Mouse (Mus musculus): Measurements from ENCODE around the gene Prkch.

Gene Prkch

DNA sequence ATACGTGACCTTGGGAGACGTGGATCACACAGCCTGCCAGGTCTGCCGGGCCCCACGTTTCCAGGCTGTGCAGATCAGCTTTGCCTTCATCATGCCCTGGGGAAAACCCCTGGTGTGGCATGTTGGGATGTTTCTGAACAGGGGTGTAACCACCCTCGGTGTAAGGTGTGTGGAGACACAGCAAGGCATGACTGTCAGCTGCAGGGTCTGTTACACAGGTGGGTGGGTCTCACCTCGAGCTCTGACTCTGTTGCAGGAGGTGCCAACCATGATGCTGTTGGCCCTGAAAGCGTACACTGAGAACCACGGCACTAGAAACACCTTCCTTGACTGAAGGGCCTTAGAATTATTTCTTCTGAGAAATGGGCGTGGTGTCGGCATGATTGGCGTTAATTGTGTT is 46.6 kb downstream of the Prkch start:
- Histone ChIP-seq H3K27me3 (ENCODE audit: insufficient read depth, low read length) (no peaks in the 10 kb centered on the region), H3K9me3 (ENCODE audit: low read length) (no peaks in the 10 kb centered on the region), H3K4me1 (replicated peaks; ENCODE audit: low read depth, low read length) (peaks cover 8% of the 10 kb centered on the region), H3K4me3 (replicated peaks; ENCODE audit: low read length) (no peak overlapping the region), H3K36me3 (ENCODE audit: insufficient read depth, low read length) (no peaks in the 10 kb centered on the region)
- TF ChIP-seq POU5F1 (IDR thresholded peaks at IDR 0.05; ENCODE audit: borderline replicate concordance, low read length) (no peak), CTCF (conservative IDR thresholded peaks at IDR 0.05; ENCODE audit: low read length) (no peak), NANOG (IDR thresholded peaks at IDR 0.05; ENCODE audit: borderline replicate concordance, low read length) (no peak)

DNA sequence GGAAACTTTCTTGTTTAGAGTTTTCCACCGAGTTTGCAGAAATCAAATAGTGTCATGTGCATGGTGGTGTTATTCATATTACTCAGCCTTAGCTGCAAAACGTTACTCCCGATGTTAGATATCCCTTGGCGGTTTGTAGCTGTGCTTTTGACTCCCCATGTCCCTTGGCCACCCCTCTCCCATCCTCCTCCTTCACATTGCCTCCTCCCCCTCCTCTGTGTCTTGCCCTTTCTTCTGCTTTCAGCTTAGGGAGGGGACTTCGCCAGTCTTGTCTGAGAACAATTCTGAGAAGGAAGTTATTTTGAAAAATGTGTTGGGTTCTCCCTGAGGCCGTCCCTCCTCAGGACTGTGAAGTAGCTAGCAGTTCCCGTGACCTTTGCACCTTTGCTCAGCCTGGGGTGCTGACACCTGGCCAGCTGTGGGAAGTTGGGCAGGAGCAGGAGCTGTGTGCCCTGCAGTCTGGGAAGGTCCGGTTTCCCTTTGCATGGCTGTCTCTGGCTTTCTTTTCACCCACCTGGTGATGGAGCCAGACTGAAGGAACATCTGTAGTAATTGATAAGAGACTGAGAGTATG is 48.2 kb downstream of the Prkch start:
- Histone ChIP-seq H3K9me3 (ENCODE audit: low read length) (no peaks in the 10 kb centered on the region), H3K4me1 (replicated peaks; ENCODE audit: low read depth, low read length) (peaks cover 8% of the 10 kb centered on the region), H3K36me3 (ENCODE audit: insufficient read depth, low read length) (no peaks in the 10 kb centered on the region), H3K27me3 (ENCODE audit: insufficient read depth, low read length) (no peaks in the 10 kb centered on the region), H3K4me3 (replicated peaks; ENCODE audit: low read length) (no peak overlapping the region)
- TF ChIP-seq POU5F1 (IDR thresholded peaks at IDR 0.05; ENCODE audit: borderline replicate concordance, low read length) (no peak), CTCF (conservative IDR thresholded peaks at IDR 0.05; ENCODE audit: low read length) (no peak), NANOG (IDR thresholded peaks at IDR 0.05; ENCODE audit: borderline replicate concordance, low read length) (no peak)

DNA sequence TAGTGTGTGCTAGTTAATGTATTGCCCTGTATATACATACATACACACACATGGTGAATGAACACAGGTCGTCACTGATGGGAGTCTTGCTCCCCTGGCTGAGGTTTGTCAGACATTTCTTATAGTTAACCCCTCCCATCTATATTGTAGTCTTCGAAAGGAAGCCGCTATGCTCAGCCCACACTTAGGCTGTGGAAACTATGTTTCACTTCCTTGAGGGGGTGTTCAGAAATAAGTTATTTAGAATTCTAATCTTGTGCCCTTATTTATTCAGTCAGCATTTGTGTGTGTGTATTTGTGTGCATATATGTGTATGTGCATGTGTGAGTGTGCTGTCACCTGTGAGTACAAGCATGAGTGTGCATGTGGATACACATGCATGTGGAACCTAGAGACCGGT is 49.1 kb downstream of the Prkch start:
- Histone ChIP-seq H3K27me3 (ENCODE audit: insufficient read depth, low read length) (no peaks in the 10 kb centered on the region), H3K4me3 (replicated peaks; ENCODE audit: low read length) (no peak overlapping the region), H3K4me1 (replicated peaks; ENCODE audit: low read depth, low read length) (peaks cover 8% of the 10 kb centered on the region), H3K36me3 (ENCODE audit: insufficient read depth, low read length) (no peaks in the 10 kb centered on the region), H3K9me3 (ENCODE audit: low read length) (no peaks in the 10 kb centered on the region)
- TF ChIP-seq CTCF (conservative IDR thresholded peaks at IDR 0.05; ENCODE audit: low read length), result no peak
- TF ChIP-seq POU5F1 (IDR thresholded peaks at IDR 0.05; ENCODE audit: borderline replicate concordance, low read length), result no peak
- no peak for TF ChIP-seq NANOG (IDR thresholded peaks at IDR 0.05; ENCODE audit: borderline replicate concordance, low read length)

DNA sequence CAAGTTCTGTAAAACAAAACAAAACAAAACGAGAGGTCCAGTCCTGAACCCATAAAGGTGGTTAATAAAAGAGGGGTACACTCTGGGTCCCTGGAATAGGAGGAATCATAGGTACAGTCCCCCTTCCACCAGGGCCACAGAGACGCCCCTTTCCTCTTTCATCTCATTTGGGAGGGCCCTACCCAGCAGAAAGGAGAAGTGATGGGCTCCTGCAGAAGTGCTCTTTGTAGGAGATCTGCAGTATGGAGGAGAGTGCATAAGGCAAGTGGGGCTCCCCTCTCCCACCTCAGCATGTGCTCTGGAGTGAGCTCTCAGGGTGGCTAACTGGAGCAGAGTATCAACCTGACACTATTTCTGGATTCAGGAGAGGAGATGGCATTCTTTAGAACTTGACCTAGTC is 55.0 kb downstream of the Prkch start:
- Histone ChIP-seq H3K4me1 (replicated peaks; ENCODE audit: low read depth, low read length) (no peaks in the 10 kb centered on the region), H3K9me3 (ENCODE audit: low read length) (no peaks in the 10 kb centered on the region), H3K36me3 (ENCODE audit: insufficient read depth, low read length) (no peaks in the 10 kb centered on the region), H3K4me3 (replicated peaks; ENCODE audit: low read length) (no peak overlapping the region), H3K27me3 (ENCODE audit: insufficient read depth, low read length) (peaks cover 27% of the 10 kb centered on the region)
- no peak for TF ChIP-seq NANOG (IDR thresholded peaks at IDR 0.05; ENCODE audit: borderline replicate concordance, low read length)
- no peak for TF ChIP-seq CTCF (conservative IDR thresholded peaks at IDR 0.05; ENCODE audit: low read length)
- no peak for TF ChIP-seq POU5F1 (IDR thresholded peaks at IDR 0.05; ENCODE audit: borderline replicate concordance, low read length)

DNA sequence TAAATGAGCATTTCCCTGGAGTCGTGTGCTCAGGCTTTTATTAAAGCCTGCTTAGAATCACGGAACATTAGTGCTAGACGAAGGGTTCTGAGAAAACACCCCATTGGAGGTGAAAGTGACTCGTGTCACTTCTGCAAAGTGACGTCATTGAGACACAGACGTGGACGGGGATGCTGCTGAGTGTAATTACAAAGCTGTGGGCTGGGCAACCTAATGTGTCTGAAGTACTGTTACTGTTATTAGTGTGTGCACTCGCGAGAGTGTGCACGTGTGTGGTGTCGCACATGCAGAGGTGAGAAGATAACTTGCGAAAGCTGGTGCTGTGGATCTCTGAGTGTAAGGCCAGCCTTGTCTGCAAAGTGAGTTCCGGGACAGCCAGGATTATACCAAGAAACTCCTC is 56.6 kb downstream of the Prkch start:
- TF ChIP-seq POU5F1 (IDR thresholded peaks at IDR 0.05; ENCODE audit: borderline replicate concordance, low read length) (no peak), CTCF (conservative IDR thresholded peaks at IDR 0.05; ENCODE audit: low read length) (no peak), NANOG (IDR thresholded peaks at IDR 0.05; ENCODE audit: borderline replicate concordance, low read length) (no peak)
- no peaks in the 10 kb centered on the region for H3K4me1 ChIP-seq (replicated peaks; ENCODE audit: low read depth, low read length)
- no peak overlapping the region for H3K4me3 ChIP-seq (replicated peaks; ENCODE audit: low read length)
- no peaks in the 10 kb centered on the region for H3K9me3 ChIP-seq (ENCODE audit: low read length)
- H3K36me3 ChIP-seq (ENCODE audit: insufficient read depth, low read length), result no peaks in the 10 kb centered on the region
- peaks cover 27% of the 10 kb centered on the region for H3K27me3 ChIP-seq (ENCODE audit: insufficient read depth, low read length)

DNA sequence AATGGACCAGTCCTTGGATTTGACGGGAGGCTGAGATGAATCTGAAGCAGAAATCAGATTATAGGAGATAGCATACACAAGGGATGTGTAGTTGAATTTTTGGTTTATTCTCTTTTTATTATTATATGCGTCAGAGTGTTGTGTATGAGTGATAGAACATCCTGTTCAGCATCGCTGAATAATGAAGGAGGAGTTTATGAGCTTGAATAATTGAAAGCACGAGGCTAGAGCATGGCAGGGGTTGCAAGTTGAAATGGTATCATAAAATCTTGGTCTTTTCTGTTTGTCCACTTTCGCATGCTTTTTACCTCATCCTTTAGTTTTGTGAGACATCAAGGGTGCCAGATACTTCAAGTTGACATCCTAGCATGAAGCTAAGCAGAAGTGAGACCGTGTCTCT is 60.6 kb downstream of the Prkch start:
- TF ChIP-seq CTCF (conservative IDR thresholded peaks at IDR 0.05; ENCODE audit: low read length), result no peak
- no peak for TF ChIP-seq NANOG (IDR thresholded peaks at IDR 0.05; ENCODE audit: borderline replicate concordance, low read length)
- TF ChIP-seq POU5F1 (IDR thresholded peaks at IDR 0.05; ENCODE audit: borderline replicate concordance, low read length), result no peak
- no peaks in the 10 kb centered on the region for H3K4me1 ChIP-seq (replicated peaks; ENCODE audit: low read depth, low read length)
- peaks cover 22% of the 10 kb centered on the region for H3K27me3 ChIP-seq (ENCODE audit: insufficient read depth, low read length)
- H3K36me3 ChIP-seq (ENCODE audit: insufficient read depth, low read length), result no peaks in the 10 kb centered on the region
- no peaks in the 10 kb centered on the region for H3K9me3 ChIP-seq (ENCODE audit: low read length)
- no peak overlapping the region for H3K4me3 ChIP-seq (replicated peaks; ENCODE audit: low read length)

DNA sequence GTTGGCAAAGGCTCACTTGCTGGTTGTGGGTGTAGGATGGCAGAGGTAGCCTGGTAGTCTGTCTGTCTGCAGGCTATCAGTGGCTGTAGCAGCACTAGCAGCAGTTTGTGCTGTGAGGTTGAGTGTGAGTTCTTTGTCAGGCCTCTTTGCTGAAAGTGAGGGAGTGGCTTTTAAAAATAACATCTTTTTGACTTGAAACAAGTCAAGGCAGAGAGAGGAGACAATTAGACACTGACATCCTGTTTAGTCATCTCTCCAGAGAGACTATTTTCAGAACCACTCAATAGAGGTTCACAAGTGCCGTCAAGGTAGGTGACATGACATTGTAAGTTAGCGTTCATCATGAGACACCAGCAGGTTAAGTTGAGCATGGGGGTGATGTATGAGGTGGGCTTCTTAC is 63.1 kb downstream of the Prkch start:
- TF ChIP-seq NANOG (IDR thresholded peaks at IDR 0.05; ENCODE audit: borderline replicate concordance, low read length) (no peak), POU5F1 (IDR thresholded peaks at IDR 0.05; ENCODE audit: borderline replicate concordance, low read length) (no peak), CTCF (conservative IDR thresholded peaks at IDR 0.05; ENCODE audit: low read length) (no peak)
- no peaks in the 10 kb centered on the region for H3K4me1 ChIP-seq (replicated peaks; ENCODE audit: low read depth, low read length)
- H3K27me3 ChIP-seq (ENCODE audit: insufficient read depth, low read length), result peaks cover 6% of the 10 kb centered on the region; the same call in 1 of the 2 replicates
- no peak overlapping the region for H3K4me3 ChIP-seq (replicated peaks; ENCODE audit: low read length)
- no peaks in the 10 kb centered on the region for H3K9me3 ChIP-seq (ENCODE audit: low read length)
- H3K36me3 ChIP-seq (ENCODE audit: insufficient read depth, low read length), result no peaks in the 10 kb centered on the region

DNA sequence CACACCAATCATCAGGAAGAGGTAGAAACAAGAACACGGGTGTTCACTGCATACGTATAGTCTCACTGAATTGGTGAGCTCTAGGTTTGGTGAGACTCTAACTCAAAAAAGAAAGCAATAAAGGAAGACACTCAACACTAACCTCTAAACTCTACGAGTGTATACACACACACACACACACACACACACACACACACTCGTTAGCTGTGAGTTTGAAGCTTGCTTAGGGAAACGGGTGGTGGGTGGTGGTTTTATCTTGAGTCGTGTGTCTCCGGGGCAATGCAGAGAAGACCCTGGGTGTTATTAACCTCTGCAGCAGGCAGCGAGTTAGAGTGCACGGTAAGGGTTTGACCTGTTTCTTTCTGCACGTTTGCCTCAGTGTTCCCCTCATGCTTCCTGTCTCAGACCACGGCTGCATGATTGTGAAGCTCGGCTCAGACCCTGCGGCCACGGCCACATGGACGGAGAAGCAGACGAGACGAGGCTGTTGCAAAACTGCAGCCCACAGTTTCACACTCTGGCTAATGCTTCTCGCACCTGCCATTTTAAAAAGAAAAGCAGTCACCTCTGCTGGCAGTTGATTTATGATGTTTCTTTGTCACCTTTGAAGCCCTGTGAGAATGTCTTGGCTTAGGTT is 72.1 kb downstream of the Prkch start:
- Histone ChIP-seq H3K36me3 (ENCODE audit: insufficient read depth, low read length) (no peaks in the 10 kb centered on the region), H3K27me3 (ENCODE audit: insufficient read depth, low read length) (no peaks in the 10 kb centered on the region), H3K4me1 (replicated peaks; ENCODE audit: low read depth, low read length) (no peaks in the 10 kb centered on the region), H3K9me3 (ENCODE audit: low read length) (no peaks in the 10 kb centered on the region), H3K4me3 (replicated peaks; ENCODE audit: low read length) (no peak overlapping the region)
- TF ChIP-seq POU5F1 (IDR thresholded peaks at IDR 0.05; ENCODE audit: borderline replicate concordance, low read length) (no peak), NANOG (IDR thresholded peaks at IDR 0.05; ENCODE audit: borderline replicate concordance, low read length) (no peak), CTCF (conservative IDR thresholded peaks at IDR 0.05; ENCODE audit: low read length) (no peak)

DNA sequence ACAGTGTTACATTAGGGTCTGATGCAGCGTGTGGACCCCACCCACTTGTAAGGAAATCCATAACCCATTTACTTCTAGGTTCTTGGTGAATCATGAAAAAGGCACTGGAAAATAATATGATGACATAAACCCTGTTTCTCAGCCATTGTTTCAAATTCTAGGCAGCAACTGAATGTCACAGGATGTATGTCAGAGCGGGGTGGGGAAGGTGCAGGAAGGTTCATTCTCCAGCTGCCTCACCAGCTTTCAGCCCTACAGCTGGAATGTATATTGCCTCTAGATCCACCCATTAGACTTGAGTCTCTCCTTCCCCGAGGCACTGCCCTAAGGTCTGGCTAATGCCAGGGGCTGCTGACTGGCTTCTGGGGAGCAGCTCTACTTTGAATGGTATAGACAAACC is 78.8 kb downstream of the Prkch start:
- H3K4me3 ChIP-seq (replicated peaks; ENCODE audit: low read length), result no peak overlapping the region
- no peaks in the 10 kb centered on the region for H3K9me3 ChIP-seq (ENCODE audit: low read length)
- H3K36me3 ChIP-seq (ENCODE audit: insufficient read depth, low read length), result no peaks in the 10 kb centered on the region
- TF ChIP-seq NANOG (IDR thresholded peaks at IDR 0.05; ENCODE audit: borderline replicate concordance, low read length), result no peak
- TF ChIP-seq POU5F1 (IDR thresholded peaks at IDR 0.05; ENCODE audit: borderline replicate concordance, low read length), result no peak
- no peak for TF ChIP-seq CTCF (conservative IDR thresholded peaks at IDR 0.05; ENCODE audit: low read length)
- H3K4me1 ChIP-seq (replicated peaks; ENCODE audit: low read depth, low read length), result peaks cover 5% of the 10 kb centered on the region; the same call in 1 of the 2 replicates
- no peaks in the 10 kb centered on the region for H3K27me3 ChIP-seq (ENCODE audit: insufficient read depth, low read length)

All from E14TG2a.4 (cell line).